ENCODE assay signal across 13 mouse cellular contexts in the genomic region with DNA sequence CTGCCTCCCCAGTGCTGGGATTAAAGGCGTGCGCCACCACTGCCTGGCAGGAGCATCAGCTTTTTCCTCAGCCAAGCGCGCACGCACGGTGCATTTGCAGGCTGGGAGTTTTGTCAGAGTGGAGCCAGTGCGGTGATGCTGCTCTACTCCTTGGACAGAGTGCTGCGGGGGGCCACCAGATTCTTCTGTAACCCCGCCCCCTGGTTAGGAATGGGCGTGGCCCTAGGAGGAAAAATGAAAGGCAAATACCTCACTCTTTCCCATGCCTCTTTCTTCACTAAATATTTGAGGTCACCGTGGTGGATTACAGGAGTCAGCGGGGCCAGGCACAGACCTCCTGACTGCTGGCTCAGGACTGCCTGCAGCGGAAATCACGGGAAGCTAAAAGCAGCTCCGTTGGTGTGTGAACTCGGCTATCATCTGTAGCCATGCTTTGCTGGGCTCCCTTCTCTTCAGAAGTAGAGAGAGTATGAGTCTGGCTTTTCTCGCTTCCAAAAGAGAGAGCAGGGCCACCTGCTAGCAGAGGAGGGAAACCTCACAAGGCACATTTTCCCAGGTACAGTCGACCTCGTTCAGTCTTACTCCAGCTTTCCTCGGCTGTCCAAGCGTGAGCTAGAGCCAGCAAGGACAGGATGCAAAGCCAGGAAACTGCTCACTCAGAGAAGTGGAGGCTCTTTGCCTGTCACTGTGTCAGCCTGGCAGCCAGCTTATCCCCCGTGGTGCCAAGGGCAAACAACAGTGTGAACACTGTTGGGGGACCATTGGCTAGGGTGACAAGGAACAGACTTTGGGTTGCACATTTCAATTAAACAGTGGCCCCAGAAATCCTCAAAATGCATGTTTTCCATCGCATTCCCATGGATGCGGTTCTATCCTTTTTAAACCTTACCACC. TPM values are rescaled to one million over a fixed set of nuclear protein-coding genes. Genes with fewer than 3 reads are reported as not detected.
DNase-seq lines count a peak whose midpoint lies in the region; ATAC-seq and TF ChIP-seq lines count a peak whose summit lies in the region.
"Had no signal": no experiment of that assay in that cellular context is flagged by ENCODE, and none has a peak within 500 bp of the region (broad histone marks: within the 10 kb centered on the region; RNA-seq: fewer than 3 reads in every experiment).

No protein-coding gene starts in this region.

- in situ Hi-C loops in ES-E14 (cut with MboI; ENCODE audit: low sequenced_read_pairs in 2 of 2, unreplicated experiment in 2 of 2), result no loop called here

- H3K27ac ChIP-seq in limb, embryonic 11.5 days (replicated peaks; ENCODE audit: low read depth, low read length), result no peak overlapping the region
- no peak overlapping the region for H3K27ac ChIP-seq in limb, embryonic 10.5 days
- no peak overlapping the region for H3K27ac ChIP-seq in ES-E14 (ENCODE audit: insufficient read depth, low read depth, low read length, poor library complexity, severe bottlenecking)
- no peak overlapping the region for H3K27ac ChIP-seq in midbrain, embryonic 14.5 days (replicated peaks; ENCODE audit: low read depth, low read length)
- H3K27ac ChIP-seq: intestine, embryonic 15.5 days; limb, embryonic 13.5 days had no signal

- no peak for ATAC-seq in cerebellum, adult (ENCODE audit: insufficient number of reproducible peaks, low FRiP score, low TSS enrichment)
- ATAC-seq in limb, embryonic 11.5 days (ENCODE audit: insufficient number of reproducible peaks, low FRiP score, low TSS enrichment, low read depth), result peak; percentile 51
- no peak for ATAC-seq in midbrain, embryonic 14.5 days (ENCODE audit: low FRiP score, low TSS enrichment)
- ATAC-seq: activated CD4-positive, CD25-positive, alpha-beta regulatory T cell, adult 4 months; intestine, embryonic 15.5 days had no signal

- WGBS in limb, embryonic 11.5 days, result 81% methylated on average over 24 of the region's 24 CpGs
- 84% methylated on average over 24 of the region's 24 CpGs for WGBS in limb, embryonic 10.5 days
- WGBS in midbrain, embryonic 14.5 days, result 82% methylated on average over 24 of the region's 24 CpGs

- H3K27me3 ChIP-seq in limb, embryonic 11.5 days (ENCODE audit: control insufficient read depth, insufficient read depth, low read length), result no peaks in the 10 kb centered on the region
- no peaks in the 10 kb centered on the region for H3K27me3 ChIP-seq in limb, embryonic 10.5 days (ENCODE audit: low read depth, poor library complexity, severe bottlenecking)
- no peaks in the 10 kb centered on the region for H3K27me3 ChIP-seq in midbrain, embryonic 14.5 days (ENCODE audit: control insufficient read depth, insufficient read depth, low read length)
- H3K27me3 ChIP-seq: intestine, embryonic 15.5 days; limb, embryonic 13.5 days had no signal

- no peaks in the 10 kb centered on the region for H3K36me3 ChIP-seq in limb, embryonic 11.5 days (ENCODE audit: control insufficient read depth, insufficient read depth, low read length)
- no peaks in the 10 kb centered on the region for H3K36me3 ChIP-seq in limb, embryonic 10.5 days
- H3K36me3 ChIP-seq in ES-E14 (ENCODE audit: control insufficient read depth, insufficient read depth, low read length, poor library complexity, severe bottlenecking), result no peaks in the 10 kb centered on the region
- H3K36me3 ChIP-seq in midbrain, embryonic 14.5 days (ENCODE audit: control insufficient read depth, insufficient read depth, low read length), result no peaks in the 10 kb centered on the region
- H3K36me3 ChIP-seq: intestine, embryonic 15.5 days had no signal

- no peak overlapping the region for H3K4me2 ChIP-seq in limb, embryonic 11.5 days (ENCODE audit: low read depth, severe bottlenecking)
- H3K4me2 ChIP-seq in midbrain, embryonic 14.5 days (ENCODE audit: low read length), result no peak overlapping the region
- H3K4me2 ChIP-seq: intestine, embryonic 15.5 days; limb, embryonic 13.5 days had no signal

- H3K4me1 ChIP-seq in limb, embryonic 11.5 days (ENCODE audit: control insufficient read depth, insufficient read depth, low read length), result no peaks in the 10 kb centered on the region
- H3K4me1 ChIP-seq in limb, embryonic 10.5 days, result no peaks in the 10 kb centered on the region
- H3K4me1 ChIP-seq in ES-E14 (ENCODE audit: control insufficient read depth in 2 of 2, insufficient read depth in 2 of 2, low read length in 2 of 2, poor library complexity in 1 of 2), result no peaks in the 10 kb centered on the region
- H3K4me1 ChIP-seq in midbrain, embryonic 14.5 days (ENCODE audit: control insufficient read depth, insufficient read depth, low read length), result no peaks in the 10 kb centered on the region
- H3K4me1 ChIP-seq: intestine, embryonic 15.5 days; limb, embryonic 13.5 days had no signal

- H3K4me3 ChIP-seq in limb, embryonic 11.5 days (ENCODE audit: low read depth, low read length), result no peak overlapping the region
- no peak overlapping the region for H3K4me3 ChIP-seq in limb, embryonic 10.5 days
- peak overlapping the region in 1 of 2 experiments; percentile 33; a peak in 1 of 4 replicates for H3K4me3 ChIP-seq in ES-E14 (ENCODE audit: insufficient read depth in 1 of 2, low read depth in 1 of 2, low read length in 2 of 2, poor library complexity in 1 of 2, severe bottlenecking in 1 of 2)
- no peak overlapping the region for H3K4me3 ChIP-seq in midbrain, embryonic 14.5 days (replicated peaks; ENCODE audit: low read depth, low read length)
- H3K4me3 ChIP-seq: intestine, embryonic 15.5 days; limb, embryonic 13.5 days had no signal

- no peaks in the 10 kb centered on the region for H3K9me3 ChIP-seq in limb, embryonic 11.5 days (ENCODE audit: control insufficient read depth, low read length)
- H3K9me3 ChIP-seq in limb, embryonic 10.5 days (replicated peaks), result no peaks in the 10 kb centered on the region
- H3K9me3 ChIP-seq in ES-E14 (ENCODE audit: control insufficient read depth, insufficient read depth, low read depth, low read length), result no peaks in the 10 kb centered on the region
- H3K9me3 ChIP-seq in midbrain, embryonic 14.5 days (ENCODE audit: control insufficient read depth, low read length), result no peaks in the 10 kb centered on the region
- H3K9me3 ChIP-seq: intestine, embryonic 15.5 days had no signal

- no peak overlapping the region for H3K9ac ChIP-seq in limb, embryonic 11.5 days (ENCODE audit: low read length)
- no peak overlapping the region for H3K9ac ChIP-seq in ES-E14 (ENCODE audit: insufficient read depth, low read depth, low read length, poor library complexity, severe bottlenecking)
- no peak overlapping the region for H3K9ac ChIP-seq in midbrain, embryonic 14.5 days (replicated peaks; ENCODE audit: low read length)
- H3K9ac ChIP-seq: intestine, embryonic 15.5 days; limb, embryonic 13.5 days had no signal

- DNase-seq in cerebellum, postnatal 25 days, result peak; percentile 14 to 48
- DNase-seq in limb, embryonic 11.5 days (ENCODE audit: low spot score), result no peak
- no peak for DNase-seq in limb, embryonic 10.5 days (ENCODE audit: low spot score)
- DNase-seq in ES-E14 (ENCODE audit: low read depth, low spot score), result peak; percentile 38
- peak; percentile 9 for DNase-seq in lung, postnatal 36 days
- DNase-seq in midbrain, embryonic 14.5 days, result no peak
- no peak for DNase-seq in thymus, postnatal 36 days
- DNase-seq: cerebellum, adult 18-20 months; kidney, postnatal 10 days had no signal

TF ChIP-seq in ES-E14, 5 proteins besides CTCF, POLR2A, EP300 and RAD21:
- TF ChIP-seq CHD2 (IDR thresholded peaks at IDR 0.05; ENCODE audit: low read depth, low read length) (no peak), HCFC1 (IDR thresholded peaks at IDR 0.05; ENCODE audit: borderline replicate concordance, insufficient read depth, low read length) (no peak), ZNF384 (IDR thresholded peaks at IDR 0.05; ENCODE audit: low read depth, low read length) (no peak), ZC3H11A (IDR thresholded peaks at IDR 0.05; ENCODE audit: borderline replicate concordance, low read depth, low read length) (no peak), MAFK (IDR thresholded peaks at IDR 0.05; ENCODE audit: insufficient read depth, low read depth, low read length) (no peak)

RNA-seq across cellular contexts. Expression of a gene that starts 51.3 kb away (rescaled TPM):
- polyA plus RNA-seq in limb, embryonic 11.5 days (2014; fragmentation: Nextera tagmentation; extraction: Ambion mirVana), result 5.5 and 6.2 TPM in 2 replicates
- 4.9 and 6.2 TPM in 2 replicates for polyA plus RNA-seq in limb, embryonic 10.5 days (2016; fragmentation: Nextera tagmentation; extraction: Ambion mirVana)
- 26.6 and 38.3 TPM in 2 replicates for total RNA-seq in ES-E14 (2012; rRNA removed)
- polyA plus RNA-seq in midbrain, embryonic 14.5 days (2014; fragmentation: Nextera tagmentation; extraction: Ambion mirVana), result 1.1 and 2.9 TPM in 2 replicates

Comparison
In these comparisons a context has a peak if more than half of its experiments do, and no peak if none do; other contexts are left out.
1. DNase-seq: peak in cerebellum, postnatal 25 days (2 of 2), ES-E14 (single experiment) and lung, postnatal 36 days (single experiment); none in limb, embryonic 11.5 days (single experiment), limb, embryonic 10.5 days (single experiment), midbrain, embryonic 14.5 days (single experiment) and thymus, postnatal 36 days (0 of 2).